Mouse (Mus musculus) testis, adult 2 months (tissue): ENCODE results near the gene Gm12184. TPM values are rescaled to one million over a fixed set of nuclear protein-coding genes. Genes with fewer than 3 reads are reported as not detected.

ENCODE experiments used
- H3K27ac ChIP-seq: fragments of 200-500 bp; 2 replicates; pipeline ENCODE4 v1.5.1; 2012; ENCODE audit warnings: low read depth, low read length; ENCODE audit not compliant: control insufficient read depth, insufficient read depth
- H3K27me3 ChIP-seq: fragments of 200-500 bp; 2 replicates; pipeline ENCODE4 v1.6.1; 2012; ENCODE audit warnings: mild to moderate bottlenecking, low read length, moderate library complexity; ENCODE audit not compliant: control insufficient read depth, insufficient read depth
- H3K36me3 ChIP-seq: fragments of 200-500 bp; 2 replicates; pipeline ENCODE4 v1.6.1; 2012; ENCODE audit warnings: mild to moderate bottlenecking, low read length; ENCODE audit not compliant: control insufficient read depth, insufficient read depth
- H3K4me1 ChIP-seq: fragments of 200-500 bp; 2 replicates; pipeline ENCODE4 v1.6.1; 2012; ENCODE audit warnings: low read length; ENCODE audit not compliant: control insufficient read depth, insufficient read depth
- H3K4me3 ChIP-seq: fragments of 200-500 bp; 2 replicates; pipeline ENCODE4 v1.5.1; 2012; ENCODE audit warnings: low read depth, mild to moderate bottlenecking, low read length, moderate library complexity, mixed read lengths; ENCODE audit not compliant: control insufficient read depth
- CTCF ChIP-seq: fragments of 200-500 bp; IDR thresholded peaks from 2 replicates; pipeline ENCODE4 v1.5.1; 2012; ENCODE audit warnings: low read depth, mild to moderate bottlenecking, inconsistent platforms, low read length, moderate library complexity; ENCODE audit not compliant: control insufficient read depth, insufficient read depth, insufficient replicate concordance
- POLR2A ChIP-seq: fragments of 200-500 bp; IDR thresholded peaks from 2 replicates; pipeline ENCODE4 v1.6.1; 2012; ENCODE audit warnings: low read depth, mild to moderate bottlenecking, inconsistent platforms, low read length, moderate library complexity; ENCODE audit not compliant: control insufficient read depth
- polyA plus RNA-seq: library from polyadenylated mRNA; depleted of rRNA; stranded (reverse); fragments of >200 nt; gene quantifications from 2 replicates; pipeline ENCODE4 v1.2.3, GENCODE M21; 2012

The Gm12184 gene
- polyA plus RNA-seq, 1 experiment: 7.2 TPM

- H3K36me3 ChIP-seq: no peaks in the 10 kb centered on the region
- peaks cover 13% of the 10 kb centered on the region for H3K4me1 ChIP-seq
- TF ChIP-seq POLR2A: no peak
- no peak for TF ChIP-seq CTCF
- H3K27ac ChIP-seq: peak overlapping the region; percentile 81
- no peaks in the 10 kb centered on the region for H3K27me3 ChIP-seq
- H3K4me3 ChIP-seq: peak overlapping the region; percentile 71
These were observed 44.3 kb upstream of the Gm12184 start for GRCm38 (mm10) chr11:48870781-48871180.

GRCm38 (mm10) chr11:48869380-48870110 lies 43.1 kb upstream of the Gm12184 start:
- Histone ChIP-seq H3K4me3 (no peak overlapping the region), H3K27ac (no peak overlapping the region)

GRCm38 (mm10) chr11:48866481-48866880 lies 40.0 kb upstream of the Gm12184 start:
- Histone ChIP-seq H3K4me3 (no peak overlapping the region), H3K36me3 (no peaks in the 10 kb centered on the region), H3K4me1 (peaks cover 5% of the 10 kb centered on the region), H3K27ac (no peak overlapping the region), H3K27me3 (no peaks in the 10 kb centered on the region)
- no peak for TF ChIP-seq POLR2A
- no peak for TF ChIP-seq CTCF

More at GRCm38 (mm10) chr11:48869380-48870110, 43.1 kb upstream of the Gm12184 start:
- Histone ChIP-seq H3K36me3 (no peaks in the 10 kb centered on the region), H3K27me3 (no peaks in the 10 kb centered on the region), H3K4me1 (peaks cover 13% of the 10 kb centered on the region)
- TF ChIP-seq POLR2A (no peak), CTCF (no peak)

- TF ChIP-seq CTCF (no peak), POLR2A (no peak)
These were observed 37.4 kb upstream of the Gm12184 start for GRCm38 (mm10) chr11:48863808-48864207.

GRCm38 (mm10) chr11:48862784-48863319 lies 36.4 kb upstream of the Gm12184 start:
- TF ChIP-seq CTCF (no peak), POLR2A (no peak)
- Histone ChIP-seq H3K27me3 (no peaks in the 10 kb centered on the region), H3K27ac (no peak overlapping the region), H3K4me1 (peaks cover 6% of the 10 kb centered on the region), H3K36me3 (no peaks in the 10 kb centered on the region), H3K4me3 (no peak overlapping the region)

More at GRCm38 (mm10) chr11:48863808-48864207, 37.4 kb upstream of the Gm12184 start:
- Histone ChIP-seq H3K4me3 (no peak overlapping the region), H3K4me1 (no peaks in the 10 kb centered on the region), H3K27me3 (no peaks in the 10 kb centered on the region), H3K36me3 (no peaks in the 10 kb centered on the region), H3K27ac (no peak overlapping the region)

- TF ChIP-seq CTCF (peak; percentile 26; the same call in 1 of the 2 replicates), POLR2A (no peak)
- Histone ChIP-seq H3K27ac (no peak overlapping the region), H3K4me3 (no peak overlapping the region)
These were observed 32.6 kb upstream of the Gm12184 start for GRCm38 (mm10) chr11:48859014-48859413.

GRCm38 (mm10) chr11:48853474-48854180 lies 27.2 kb upstream of the Gm12184 start:
- H3K27ac ChIP-seq: peak overlapping the region; percentile 64
- no peak for TF ChIP-seq CTCF
- no peak for TF ChIP-seq POLR2A

More at GRCm38 (mm10) chr11:48859014-48859413, 32.6 kb upstream of the Gm12184 start:
- no peaks in the 10 kb centered on the region for H3K27me3 ChIP-seq
- H3K36me3 ChIP-seq: no peaks in the 10 kb centered on the region
- H3K4me1 ChIP-seq: peaks cover 8% of the 10 kb centered on the region

More at GRCm38 (mm10) chr11:48853474-48854180, 27.2 kb upstream of the Gm12184 start:
- Histone ChIP-seq H3K36me3 (no peaks in the 10 kb centered on the region), H3K4me3 (peak overlapping the region; percentile 67), H3K27me3 (no peaks in the 10 kb centered on the region), H3K4me1 (peaks cover 17% of the 10 kb centered on the region)
